Comparison of ENCODE assay signal across 8 mouse cellular contexts in the genomic region with DNA sequence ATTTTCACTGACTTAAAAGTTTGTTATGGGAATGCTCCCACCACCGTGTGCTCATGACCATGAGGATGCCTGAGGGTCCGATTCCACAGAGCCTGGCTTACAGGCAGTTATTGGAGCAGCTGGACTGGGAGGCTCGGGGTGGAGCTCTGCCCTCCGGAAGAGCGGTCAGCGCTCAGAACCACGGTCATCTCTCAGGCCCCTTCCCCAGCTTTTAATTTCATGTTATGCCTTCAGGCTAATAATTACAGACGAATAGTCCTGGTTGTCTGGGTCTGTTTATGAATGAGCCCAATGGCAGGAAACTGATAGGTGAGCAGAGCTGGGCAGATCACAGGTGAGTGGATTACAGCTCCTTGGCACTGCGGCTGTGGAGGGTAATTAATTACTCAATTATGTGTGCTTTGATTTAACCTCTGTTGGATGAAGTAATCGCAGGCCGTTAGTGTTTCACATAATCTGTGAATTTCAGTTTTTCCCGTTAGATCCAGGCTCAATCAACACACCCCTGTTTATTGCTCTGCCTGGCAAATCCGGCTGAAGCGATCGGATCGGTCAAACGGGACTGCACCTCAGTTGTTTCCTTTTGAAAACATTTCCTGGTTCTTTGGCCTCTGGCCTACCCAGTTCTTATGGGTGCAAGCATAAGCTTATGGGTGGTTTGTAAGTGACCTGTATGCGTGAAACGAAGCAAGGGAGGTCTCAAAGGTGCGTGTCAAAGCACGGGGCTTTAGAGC. TPM values are rescaled to one million over a fixed set of nuclear protein-coding genes. Genes with fewer than 3 reads are reported as not detected.
DNase-seq lines count a peak whose midpoint lies in the region; ATAC-seq and TF ChIP-seq lines count a peak whose summit lies in the region.

No protein-coding gene starts in this region.

- peak overlapping the region; percentile 96 for H3K4me2 ChIP-seq in lung, embryonic 14.5 days
- H3K4me2 ChIP-seq in embryonic facial prominence, embryonic 14.5 days (ENCODE audit: low read depth, low read length) = peak overlapping the region; percentile 89
- peak overlapping the region; percentile 70 for H3K4me2 ChIP-seq in kidney, embryonic 15.5 days
- H3K4me2 ChIP-seq in midbrain, postnatal 0 days (ENCODE audit: low read depth, low read length, poor library complexity, severe bottlenecking) = peak overlapping the region; percentile 82

- peak overlapping the region; percentile 81 for H3K4me3 ChIP-seq in lung, embryonic 14.5 days (ENCODE audit: low read depth, low read length)
- H3K4me3 ChIP-seq in embryonic facial prominence, embryonic 14.5 days (ENCODE audit: low read depth, low read length) = peak overlapping the region; percentile 89
- peak overlapping the region; percentile 67 for H3K4me3 ChIP-seq in kidney, embryonic 15.5 days (replicated peaks)
- peak overlapping the region; percentile 88 for H3K4me3 ChIP-seq in midbrain, postnatal 0 days (ENCODE audit: low read depth, low read length)
- no peak overlapping the region for H3K4me3 ChIP-seq in thymus, adult 2 months (ENCODE audit: control insufficient read depth, insufficient read depth, low read length)

- H3K36me3 ChIP-seq in lung, embryonic 14.5 days (ENCODE audit: insufficient read depth) = peaks cover 12% of the 10 kb centered on the region
- H3K36me3 ChIP-seq in embryonic facial prominence, embryonic 14.5 days (ENCODE audit: control insufficient read depth, insufficient read depth, low read length) = no peaks in the 10 kb centered on the region; the same call in 1 of the 2 replicates
- peaks cover 11% of the 10 kb centered on the region; the same call in 1 of the 2 replicates for H3K36me3 ChIP-seq in kidney, embryonic 15.5 days
- no peaks in the 10 kb centered on the region for H3K36me3 ChIP-seq in midbrain, postnatal 0 days (ENCODE audit: insufficient read depth, low read length)
- H3K36me3 ChIP-seq in thymus, adult 2 months (ENCODE audit: control insufficient read depth, insufficient read depth, low read length) = no peaks in the 10 kb centered on the region

- peak overlapping the region; percentile 100 for H3K27ac ChIP-seq in lung, embryonic 14.5 days (ENCODE audit: low read depth)
- H3K27ac ChIP-seq in embryonic facial prominence, embryonic 14.5 days (replicated peaks; ENCODE audit: low read depth, low read length) = peak overlapping the region; percentile 100
- peak overlapping the region; percentile 99 for H3K27ac ChIP-seq in kidney, embryonic 15.5 days
- peak overlapping the region; percentile 98; the same call in 1 of the 2 replicates for H3K27ac ChIP-seq in midbrain, postnatal 0 days (ENCODE audit: low read depth, low read length)
- no peak overlapping the region for H3K27ac ChIP-seq in thymus, adult 2 months (ENCODE audit: control insufficient read depth, insufficient read depth, low read length)

- H3K27me3 ChIP-seq in lung, embryonic 14.5 days (ENCODE audit: insufficient read depth, low read length) = no peaks in the 10 kb centered on the region
- H3K27me3 ChIP-seq in embryonic facial prominence, embryonic 14.5 days (replicated peaks; ENCODE audit: control insufficient read depth, insufficient read depth, low read length) = no peaks in the 10 kb centered on the region
- no peaks in the 10 kb centered on the region for H3K27me3 ChIP-seq in kidney, embryonic 15.5 days
- no peaks in the 10 kb centered on the region for H3K27me3 ChIP-seq in midbrain, postnatal 0 days (ENCODE audit: insufficient read depth, low read length)
- no peaks in the 10 kb centered on the region for H3K27me3 ChIP-seq in thymus, adult 2 months (ENCODE audit: control insufficient read depth, insufficient read depth, low read length)

- peak; percentile 75 for DNase-seq in lung, embryonic 14.5 days
- no peak for DNase-seq in lung, postnatal 25 days (ENCODE audit: low spot score)
- DNase-seq in embryonic facial prominence, embryonic 14.5 days (ENCODE audit: low spot score) = peak; percentile 67
- peak; percentile 52 for DNase-seq in midbrain, postnatal 0 days (ENCODE audit: low spot score)
- DNase-seq in thymus, adult 2 months = no peak
- no peak for DNase-seq in layer of hippocampus, postnatal 14 days (ENCODE audit: low spot score in 2 of 2)

- no peak for TF ChIP-seq POLR2A in thymus, adult 2 months (IDR thresholded peaks at IDR 0.05; ENCODE audit: control insufficient read depth, extremely low read depth, insufficient read depth, low read length, poor library complexity)

- no peaks in the 10 kb centered on the region for H3K9me3 ChIP-seq in lung, embryonic 14.5 days (ENCODE audit: low read depth, low read length)
- no peaks in the 10 kb centered on the region for H3K9me3 ChIP-seq in embryonic facial prominence, embryonic 14.5 days (ENCODE audit: control insufficient read depth, low read length)
- no peaks in the 10 kb centered on the region for H3K9me3 ChIP-seq in kidney, embryonic 15.5 days (replicated peaks)
- no peaks in the 10 kb centered on the region for H3K9me3 ChIP-seq in midbrain, postnatal 0 days (ENCODE audit: low read length)

- H3K4me1 ChIP-seq in lung, embryonic 14.5 days (ENCODE audit: insufficient read depth) = peaks cover 12% of the 10 kb centered on the region; the same call in 1 of the 2 replicates
- H3K4me1 ChIP-seq in embryonic facial prominence, embryonic 14.5 days (ENCODE audit: control insufficient read depth, insufficient read depth, low read length) = peaks cover 13% of the 10 kb centered on the region
- peaks cover 42% of the 10 kb centered on the region for H3K4me1 ChIP-seq in kidney, embryonic 15.5 days
- H3K4me1 ChIP-seq in midbrain, postnatal 0 days (ENCODE audit: insufficient read depth, low read length) = peaks cover 13% of the 10 kb centered on the region
- H3K4me1 ChIP-seq in thymus, adult 2 months (replicated peaks; ENCODE audit: control insufficient read depth, insufficient read depth, low read length) = peaks cover 6% of the 10 kb centered on the region

- peak overlapping the region; percentile 99 for H3K9ac ChIP-seq in lung, embryonic 14.5 days
- H3K9ac ChIP-seq in embryonic facial prominence, embryonic 14.5 days (ENCODE audit: low read depth, low read length) = peak overlapping the region; percentile 100
- peak overlapping the region; percentile 77 for H3K9ac ChIP-seq in kidney, embryonic 15.5 days
- H3K9ac ChIP-seq in midbrain, postnatal 0 days (replicated peaks; ENCODE audit: low read length, poor library complexity, severe bottlenecking) = peak overlapping the region; percentile 100

- WGBS in lung, embryonic 14.5 days = 9% methylated on average over 21 of the region's 21 CpGs
- 7% methylated on average over 21 of the region's 21 CpGs for WGBS in embryonic facial prominence, embryonic 14.5 days
- 4% methylated on average over 21 of the region's 21 CpGs for WGBS in kidney, embryonic 15.5 days
- WGBS in midbrain, postnatal 0 days = 5% methylated on average over 21 of the region's 21 CpGs
- 75% methylated on average over 21 of the region's 21 CpGs for WGBS in thymus, adult 2 months

- TF ChIP-seq CTCF in lung, embryonic 14.5 days (IDR thresholded peaks at IDR 0.05; ENCODE audit: low read depth) = no peak
- no peak for TF ChIP-seq CTCF in midbrain, postnatal 0 days (IDR thresholded peaks at IDR 0.05)
- no peak for TF ChIP-seq CTCF in thymus, adult 2 months (IDR thresholded peaks at IDR 0.05; ENCODE audit: borderline replicate concordance, control insufficient read depth, extremely low read depth, insufficient read depth, low read length, poor library complexity)

- 0 out of 2 replicates have a peak, but pooled peaks have one; percentile 35 for ATAC-seq in lung, embryonic 14.5 days (ENCODE audit: insufficient read depth)
- ATAC-seq in embryonic facial prominence, embryonic 14.5 days (ENCODE audit: low read depth) = peak; percentile 38; the same call in 1 of the 2 replicates
- peak; percentile 67 for ATAC-seq in kidney, embryonic 15.5 days (replicated peaks; ENCODE audit: low FRiP score)
- no peak for ATAC-seq in midbrain, postnatal 0 days (ENCODE audit: low FRiP score)
- no peak for ATAC-seq in monocyte, adult 5-6 weeks (replicated peaks; ENCODE audit: insufficient number of reproducible peaks, low FRiP score, low TSS enrichment, poor library complexity, severe bottlenecking)

RNA-seq across cellular contexts. Expression of a gene that starts 3.4 kb away (rescaled TPM):
- 73.5 and 74.9 TPM in 2 replicates for polyA plus RNA-seq in lung, embryonic 14.5 days (2014; fragmentation: Nextera tagmentation; extraction: Ambion mirVana)
- 48.4 and 63.6 TPM in 2 replicates for polyA plus RNA-seq in embryonic facial prominence, embryonic 14.5 days (2014; fragmentation: Nextera tagmentation; extraction: Ambion mirVana)
- polyA plus RNA-seq in kidney, embryonic 15.5 days (2015; fragmentation: Nextera tagmentation; extraction: Ambion mirVana) = 77.8 and 84.1 TPM in 2 replicates
- total RNA-seq in midbrain, postnatal 0 days (2014; rRNA removed) = 17.7 and 23.8 TPM in 2 replicates
- 26.6 and 31.5 TPM in 2 replicates for polyA plus RNA-seq in midbrain, postnatal 0 days (2015; fragmentation: Nextera tagmentation; extraction: Ambion mirVana)
- 1.9 to 6.5 TPM (median 4.9 TPM) in 3 replicates for total RNA-seq in monocyte, adult 5-6 weeks (2017)
- 19.9 and 23.0 TPM in 2 replicates for polyA plus RNA-seq in thymus, adult 2 months (2012; rRNA removed)
- total RNA-seq in layer of hippocampus, postnatal 14 days (2021) = 10 to 100 TPM; 16.9 to 19.1 TPM

RNA-seq across cellular contexts. Expression of a gene that starts 48.4 kb away (rescaled TPM):
- 32.2 and 35.7 TPM in 2 replicates for polyA plus RNA-seq in lung, embryonic 14.5 days (2014; fragmentation: Nextera tagmentation; extraction: Ambion mirVana)
- 30.2 and 33.4 TPM in 2 replicates for polyA plus RNA-seq in embryonic facial prominence, embryonic 14.5 days (2014; fragmentation: Nextera tagmentation; extraction: Ambion mirVana)
- polyA plus RNA-seq in kidney, embryonic 15.5 days (2015; fragmentation: Nextera tagmentation; extraction: Ambion mirVana) = 35.9 and 37.4 TPM in 2 replicates
- 25.5 and 27.6 TPM in 2 replicates for total RNA-seq in midbrain, postnatal 0 days (2014; rRNA removed)
- polyA plus RNA-seq in midbrain, postnatal 0 days (2015; fragmentation: Nextera tagmentation; extraction: Ambion mirVana) = 26.7 and 28.7 TPM in 2 replicates
- 54.7 to 66.6 TPM (median 55.3 TPM) in 3 replicates for total RNA-seq in monocyte, adult 5-6 weeks (2017)
- 22.5 and 26.9 TPM in 2 replicates for polyA plus RNA-seq in thymus, adult 2 months (2012; rRNA removed)
- 10 to 100 TPM; 44.1 to 45.5 TPM for total RNA-seq in layer of hippocampus, postnatal 14 days (2021)

Comparison
In these comparisons a context has a peak if more than half of its experiments do, and no peak if none do; other contexts are left out.
1. DNase-seq: peak in lung, embryonic 14.5 days (single experiment), embryonic facial prominence, embryonic 14.5 days (single experiment) and midbrain, postnatal 0 days (single experiment); none in lung, postnatal 25 days (single experiment), thymus, adult 2 months (single experiment) and layer of hippocampus, postnatal 14 days (0 of 2).
2. ATAC-seq: peak in lung, embryonic 14.5 days (single experiment), embryonic facial prominence, embryonic 14.5 days (single experiment) and kidney, embryonic 15.5 days (single experiment); none in midbrain, postnatal 0 days (single experiment) and monocyte, adult 5-6 weeks (single experiment).
3. Peak in every context shown above with its lines, with median percentiles within 50 percentile points of each other: H3K4me2 ChIP-seq and H3K9ac ChIP-seq.